Mouse (Mus musculus): Measurements from ENCODE around the gene Tmem50b. TPM values are rescaled to one million over a fixed set of nuclear protein-coding genes. Genes with fewer than 3 reads are reported as not detected.
A peak's percentile ranks its signal among the peaks of the same experiment; 100 is the strongest.

Gene Tmem50b
- polyA plus RNA-seq, 1 experiment = 19.6 TPM

GRCm38 (mm10) chr16:91553625-91554024 lies 44.0 kb downstream of the Tmem50b start:
- Histone ChIP-seq H3K4me3 (ENCODE audit: extremely low read depth, insufficient read depth, insufficient read length) (no peak overlapping the region), H3K27me3 (ENCODE audit: control insufficient read depth, insufficient read depth, low read length) (no peaks in the 10 kb centered on the region), H3K36me3 (ENCODE audit: control insufficient read depth, insufficient read depth, low read length) (peaks cover 37% of the 10 kb centered on the region), H3K4me1 (ENCODE audit: control insufficient read depth, insufficient read depth, insufficient read length) (peaks cover 22% of the 10 kb centered on the region), H3K27ac (ENCODE audit: insufficient read depth, low read length) (peak overlapping the region; percentile 52)
- TF ChIP-seq POLR2A (IDR thresholded peaks at IDR 0.05; ENCODE audit: low read depth, low read length) = no peak
- TF ChIP-seq CTCF (IDR thresholded peaks at IDR 0.05; ENCODE audit: extremely low read depth, insufficient read depth, insufficient read length, insufficient replicate concordance) = no peak
- DNase-seq (ENCODE audit: low read depth in 1 of 2, low spot score in 2 of 2) = peak in 1 of 2 experiments; percentile 28
- WGBS = 13% methylated on average over 12 of the region's 12 CpGs

GRCm38 (mm10) chr16:91552072-91552471 lies 45.5 kb downstream of the Tmem50b start:
- Histone ChIP-seq H3K27ac (ENCODE audit: insufficient read depth, low read length) (no peak overlapping the region), H3K4me3 (ENCODE audit: extremely low read depth, insufficient read depth, insufficient read length) (no peak overlapping the region), H3K4me1 (ENCODE audit: control insufficient read depth, insufficient read depth, insufficient read length) (peaks cover 22% of the 10 kb centered on the region), H3K36me3 (ENCODE audit: control insufficient read depth, insufficient read depth, low read length) (peaks cover 26% of the 10 kb centered on the region), H3K27me3 (ENCODE audit: control insufficient read depth, insufficient read depth, low read length) (no peaks in the 10 kb centered on the region)
- no peak for TF ChIP-seq CTCF (IDR thresholded peaks at IDR 0.05; ENCODE audit: extremely low read depth, insufficient read depth, insufficient read length, insufficient replicate concordance)
- TF ChIP-seq POLR2A (IDR thresholded peaks at IDR 0.05; ENCODE audit: low read depth, low read length) = no peak
- DNase-seq (ENCODE audit: low read depth in 1 of 2, low spot score in 2 of 2) = no peak
- WGBS = 89% methylated on average over 9 of the region's 9 CpGs

DNA sequence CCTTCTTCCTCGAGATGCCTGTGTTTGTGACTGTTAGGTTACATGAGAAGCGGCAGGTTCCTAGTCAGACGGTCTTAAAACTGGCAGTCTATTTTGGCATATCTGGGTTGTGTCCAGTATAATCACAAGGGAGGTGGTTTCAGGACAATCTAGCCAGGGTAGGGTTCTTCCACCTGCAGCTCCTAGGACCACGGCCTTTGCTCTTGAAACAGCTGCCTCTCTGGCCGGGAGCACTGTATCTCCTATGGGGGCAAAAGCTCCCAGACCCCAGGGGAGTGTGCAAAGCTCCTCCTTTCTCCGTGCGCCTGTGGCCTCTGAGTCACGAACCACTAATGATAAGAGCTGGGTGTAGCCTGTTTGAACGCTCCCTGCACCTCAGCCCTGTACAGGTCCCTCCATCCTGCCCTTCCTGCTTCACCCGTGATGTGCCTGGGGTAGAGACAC lies 46.5 kb downstream of the Tmem50b start:
- H3K4me3 ChIP-seq (ENCODE audit: extremely low read depth, insufficient read depth, insufficient read length) = no peak overlapping the region
- DNase-seq (ENCODE audit: low read depth in 1 of 2, low spot score in 2 of 2) = no peak
- H3K27ac ChIP-seq (ENCODE audit: insufficient read depth, low read length) = no peak overlapping the region
- peaks cover 25% of the 10 kb centered on the region for H3K36me3 ChIP-seq (ENCODE audit: control insufficient read depth, insufficient read depth, low read length)
- 61% methylated on average over 10 of the region's 10 CpGs for WGBS
- peaks cover 25% of the 10 kb centered on the region for H3K4me1 ChIP-seq (ENCODE audit: control insufficient read depth, insufficient read depth, insufficient read length)
- no peaks in the 10 kb centered on the region for H3K27me3 ChIP-seq (ENCODE audit: control insufficient read depth, insufficient read depth, low read length)
- TF ChIP-seq POLR2A (IDR thresholded peaks at IDR 0.05; ENCODE audit: low read depth, low read length) (no peak), CTCF (IDR thresholded peaks at IDR 0.05; ENCODE audit: extremely low read depth, insufficient read depth, insufficient read length, insufficient replicate concordance) (no peak)

- peaks cover 34% of the 10 kb centered on the region for H3K4me1 ChIP-seq (ENCODE audit: control insufficient read depth, insufficient read depth, insufficient read length)
- H3K36me3 ChIP-seq (ENCODE audit: control insufficient read depth, insufficient read depth, low read length) = peaks cover 15% of the 10 kb centered on the region
- 51% methylated on average over 5 of the region's 5 CpGs for WGBS
- no peak for TF ChIP-seq POLR2A (IDR thresholded peaks at IDR 0.05; ENCODE audit: low read depth, low read length)
- TF ChIP-seq CTCF (IDR thresholded peaks at IDR 0.05; ENCODE audit: extremely low read depth, insufficient read depth, insufficient read length, insufficient replicate concordance) = no peak
- no peaks in the 10 kb centered on the region for H3K27me3 ChIP-seq (ENCODE audit: control insufficient read depth, insufficient read depth, low read length)
- DNase-seq (ENCODE audit: low read depth in 1 of 2, low spot score in 2 of 2) = no peak
- H3K27ac ChIP-seq (ENCODE audit: insufficient read depth, low read length) = peak overlapping the region; percentile 75
- no peak overlapping the region for H3K4me3 ChIP-seq (ENCODE audit: extremely low read depth, insufficient read depth, insufficient read length)
These were observed 48.0 kb downstream of the Tmem50b start for GRCm38 (mm10) chr16:91549616-91550015.

DNA sequence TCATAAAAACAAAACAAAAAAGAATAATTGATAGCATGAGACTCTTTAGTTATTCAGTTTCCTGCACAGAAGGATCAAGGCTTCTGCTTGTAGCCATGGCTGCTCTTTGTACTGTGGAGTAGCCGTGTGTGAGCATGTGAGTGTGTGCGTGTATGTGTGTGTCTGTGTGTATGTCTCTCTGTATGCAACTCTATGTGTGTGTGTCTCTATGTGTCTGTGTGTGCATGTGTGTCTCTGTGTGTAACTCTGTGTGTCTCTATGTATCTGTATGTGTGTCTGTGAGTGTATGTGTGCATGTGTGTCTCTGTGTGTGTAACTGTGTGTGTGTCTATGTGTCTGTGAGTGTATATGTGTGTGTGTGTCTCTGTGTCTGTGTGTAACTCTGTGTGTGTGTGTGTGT lies 48.6 kb downstream of the Tmem50b start:
- H3K4me1 ChIP-seq (ENCODE audit: control insufficient read depth, insufficient read depth, insufficient read length) = peaks cover 34% of the 10 kb centered on the region
- no peak for DNase-seq (ENCODE audit: low read depth in 1 of 2, low spot score in 2 of 2)
- WGBS = 34% methylated on average over 2 of the region's 2 CpGs
- H3K36me3 ChIP-seq (ENCODE audit: control insufficient read depth, insufficient read depth, low read length) = peaks cover 15% of the 10 kb centered on the region
- peak overlapping the region; percentile 75 for H3K27ac ChIP-seq (ENCODE audit: insufficient read depth, low read length)
- H3K27me3 ChIP-seq (ENCODE audit: control insufficient read depth, insufficient read depth, low read length) = no peaks in the 10 kb centered on the region
- no peak for TF ChIP-seq CTCF (IDR thresholded peaks at IDR 0.05; ENCODE audit: extremely low read depth, insufficient read depth, insufficient read length, insufficient replicate concordance)
- TF ChIP-seq POLR2A (IDR thresholded peaks at IDR 0.05; ENCODE audit: low read depth, low read length) = no peak
- H3K4me3 ChIP-seq (ENCODE audit: extremely low read depth, insufficient read depth, insufficient read length) = peak overlapping the region; percentile 48

GRCm38 (mm10) chr16:91548586-91548985 lies 49.0 kb downstream of the Tmem50b start:
- 18% methylated on average over 5 of the region's 5 CpGs for WGBS

GRCm38 (mm10) chr16:91547974-91548373 lies 49.6 kb downstream of the Tmem50b start:
- TF ChIP-seq CTCF (IDR thresholded peaks at IDR 0.05; ENCODE audit: extremely low read depth, insufficient read depth, insufficient read length, insufficient replicate concordance) = no peak
- no peak for TF ChIP-seq POLR2A (IDR thresholded peaks at IDR 0.05; ENCODE audit: low read depth, low read length)
- Histone ChIP-seq H3K27me3 (ENCODE audit: control insufficient read depth, insufficient read depth, low read length) (no peaks in the 10 kb centered on the region), H3K36me3 (ENCODE audit: control insufficient read depth, insufficient read depth, low read length) (peaks cover 15% of the 10 kb centered on the region), H3K27ac (ENCODE audit: insufficient read depth, low read length) (peak overlapping the region; percentile 97), H3K4me3 (ENCODE audit: extremely low read depth, insufficient read depth, insufficient read length) (peak overlapping the region; percentile 86), H3K4me1 (ENCODE audit: control insufficient read depth, insufficient read depth, insufficient read length) (peaks cover 27% of the 10 kb centered on the region)
- 13% methylated on average over 5 of the region's 5 CpGs for WGBS
- DNase-seq (ENCODE audit: low read depth in 1 of 2, low spot score in 2 of 2) = no peak

More at GRCm38 (mm10) chr16:91548586-91548985, 49.0 kb downstream of the Tmem50b start:
- Histone ChIP-seq H3K4me1 (ENCODE audit: control insufficient read depth, insufficient read depth, insufficient read length) (peaks cover 31% of the 10 kb centered on the region), H3K27ac (ENCODE audit: insufficient read depth, low read length) (peak overlapping the region; percentile 75), H3K27me3 (ENCODE audit: control insufficient read depth, insufficient read depth, low read length) (no peaks in the 10 kb centered on the region), H3K36me3 (ENCODE audit: control insufficient read depth, insufficient read depth, low read length) (peaks cover 15% of the 10 kb centered on the region), H3K4me3 (ENCODE audit: extremely low read depth, insufficient read depth, insufficient read length) (peak overlapping the region; percentile 48)
- TF ChIP-seq POLR2A (IDR thresholded peaks at IDR 0.05; ENCODE audit: low read depth, low read length) (no peak), CTCF (IDR thresholded peaks at IDR 0.05; ENCODE audit: extremely low read depth, insufficient read depth, insufficient read length, insufficient replicate concordance) (no peak)
- no peak for DNase-seq (ENCODE audit: low read depth in 1 of 2, low spot score in 2 of 2)

Data from spleen, adult 2 months (tissue).